Mouse (Mus musculus): ENCODE data around the gene Bhlhe41. TPM values are rescaled to one million over a fixed set of nuclear protein-coding genes. Genes with fewer than 3 reads are reported as not detected.

The Bhlhe41 gene
- 6.6 and 6.8 TPM in 2 replicates for polyA plus RNA-seq (2015; fragmentation: Nextera tagmentation; extraction: Ambion mirVana)

DNA sequence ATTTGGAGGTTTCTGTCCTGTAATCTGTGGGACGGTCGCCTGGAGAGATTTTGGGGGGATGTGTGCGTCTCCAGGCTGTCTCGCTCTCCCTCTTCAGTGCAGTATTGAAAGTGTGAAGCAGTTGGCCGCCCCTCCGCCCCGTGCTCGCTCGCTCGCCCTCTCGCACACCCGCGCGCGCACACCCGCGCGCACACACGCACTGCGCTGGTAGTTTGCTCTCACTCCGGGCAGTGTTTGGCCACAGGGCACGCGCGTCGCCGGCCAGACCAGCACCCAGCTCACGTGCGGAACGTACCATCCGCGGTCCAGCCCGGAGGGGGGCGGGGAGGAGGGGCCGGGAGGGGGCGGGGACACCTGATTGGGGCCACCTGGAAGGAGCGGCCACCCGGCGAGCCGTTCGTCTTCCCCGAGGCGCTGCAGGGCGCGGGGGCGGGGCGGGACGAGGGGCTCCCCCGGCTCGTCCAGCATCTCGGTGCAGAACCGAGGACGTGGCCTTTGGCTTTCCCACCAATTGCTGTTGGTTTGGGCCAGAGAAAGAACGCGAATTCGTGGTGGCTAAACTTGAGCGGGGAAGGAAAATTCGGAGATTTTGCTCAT is at the start of gene Bhlhe41:
Bhlhe41 (minus strand) TSS at position 270 of the 597 bp plus-strand sequence.
- H3K4me2 ChIP-seq: peak within 1 kb of the TSS; percentile 95
- no peaks in the 10 kb centered on the region for H3K9me3 ChIP-seq
- ATAC-seq (ENCODE audit: low FRiP score, low read depth): peak; percentile 81
- no peaks in the 10 kb centered on the region for H3K36me3 ChIP-seq
- peaks cover 39% of the 10 kb centered on the region for H3K4me1 ChIP-seq (replicated peaks)
- WGBS: under 1% methylated on average over 50 of the region's 57 CpGs
- peak within 1 kb of the TSS; percentile 69 for H3K27ac ChIP-seq (replicated peaks)
- H3K27me3 ChIP-seq: peaks cover 10% of the 10 kb centered on the region; the same call in 1 of the 2 replicates
- H3K4me3 ChIP-seq: peak within 1 kb of the TSS; percentile 61
- H3K9ac ChIP-seq: peak within 1 kb of the TSS; percentile 56

DNA sequence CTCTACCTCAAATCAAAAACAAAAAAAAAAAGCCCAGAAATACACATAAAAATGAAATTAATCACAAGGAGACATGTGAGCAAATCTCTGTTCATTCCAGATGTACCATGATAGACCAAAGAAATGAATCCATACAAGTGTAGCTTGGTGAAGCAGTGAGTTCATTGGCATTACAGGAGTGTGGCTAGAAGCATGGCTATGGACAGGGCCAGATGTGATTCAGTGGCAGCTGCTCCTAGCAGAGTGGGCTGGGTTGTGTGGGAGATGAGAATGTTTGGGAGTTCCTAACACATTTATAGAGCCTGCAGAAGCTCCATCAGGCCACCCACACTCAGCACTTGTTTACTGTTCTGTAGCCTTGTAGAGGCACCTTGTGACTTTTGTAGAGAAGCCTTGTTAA is 46.9 kb upstream of the Bhlhe41 start:
- Histone ChIP-seq H3K36me3 (no peaks in the 10 kb centered on the region), H3K4me3 (no peak overlapping the region)
- no peak for ATAC-seq (ENCODE audit: low FRiP score, low read depth)

DNA sequence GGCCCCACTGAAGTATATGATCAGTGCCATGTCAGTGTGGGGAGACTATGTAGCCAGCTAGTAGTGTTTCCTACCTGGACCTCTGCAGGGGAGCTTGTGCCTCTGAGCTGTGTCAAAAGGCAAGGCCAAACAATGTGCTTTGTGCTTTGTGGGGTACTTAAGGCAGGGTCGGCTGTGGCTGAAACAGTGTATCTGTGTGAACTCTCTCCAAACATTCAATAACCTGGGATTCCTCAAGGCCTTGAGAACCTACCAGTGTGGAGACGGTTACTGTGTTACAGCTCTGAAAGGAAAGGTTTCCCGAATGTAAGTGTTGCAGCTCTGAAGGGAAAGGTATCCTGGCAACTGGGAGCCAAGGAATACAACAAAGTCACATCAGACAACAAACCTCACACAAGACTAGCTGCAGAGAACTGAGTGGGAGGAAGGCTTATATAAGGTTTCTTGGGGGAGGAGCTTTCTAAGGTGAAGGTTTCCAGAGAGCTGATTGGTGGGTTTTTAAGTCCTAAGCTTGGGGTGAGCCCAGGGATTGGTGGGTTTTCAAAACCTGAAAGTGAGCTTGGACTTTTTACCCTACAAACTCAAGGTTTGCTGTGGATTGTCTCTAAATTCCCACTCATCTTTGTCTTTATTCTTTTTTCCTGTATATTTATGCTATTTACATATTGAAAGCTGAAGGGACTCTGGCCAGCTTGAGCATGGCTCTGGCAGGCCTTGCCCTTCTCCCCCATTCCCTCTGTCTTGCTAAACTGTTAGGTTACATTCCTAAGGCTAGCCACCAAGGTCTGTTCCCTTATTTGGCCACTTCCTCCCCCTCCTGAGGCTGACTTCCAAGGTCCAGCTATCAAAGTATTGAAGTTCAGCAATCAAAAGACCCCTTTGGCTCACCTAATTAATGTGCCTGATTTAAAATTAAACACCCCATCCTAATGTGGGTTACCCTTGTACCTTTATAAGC is 45.4 kb upstream of the Bhlhe41 start:
- H3K4me3 ChIP-seq: no peak overlapping the region
- H3K9ac ChIP-seq: no peak overlapping the region
- H3K4me1 ChIP-seq (replicated peaks): no peaks in the 10 kb centered on the region
- H3K4me2 ChIP-seq: no peak overlapping the region
- WGBS: 61% methylated on average over 3 of the region's 3 CpGs
- H3K27ac ChIP-seq (replicated peaks): no peak overlapping the region
- H3K9me3 ChIP-seq: no peaks in the 10 kb centered on the region
- H3K36me3 ChIP-seq: no peaks in the 10 kb centered on the region
- ATAC-seq (ENCODE audit: low FRiP score, low read depth): no peak
- H3K27me3 ChIP-seq: no peaks in the 10 kb centered on the region

More for the DNA sequence above, 46.9 kb upstream of the Bhlhe41 start:
- no peak overlapping the region for H3K4me2 ChIP-seq
- H3K27ac ChIP-seq (replicated peaks): no peak overlapping the region
- no peaks in the 10 kb centered on the region for H3K4me1 ChIP-seq (replicated peaks)
- H3K9me3 ChIP-seq: no peaks in the 10 kb centered on the region
- no peaks in the 10 kb centered on the region for H3K27me3 ChIP-seq
- H3K9ac ChIP-seq: no peak overlapping the region

DNA sequence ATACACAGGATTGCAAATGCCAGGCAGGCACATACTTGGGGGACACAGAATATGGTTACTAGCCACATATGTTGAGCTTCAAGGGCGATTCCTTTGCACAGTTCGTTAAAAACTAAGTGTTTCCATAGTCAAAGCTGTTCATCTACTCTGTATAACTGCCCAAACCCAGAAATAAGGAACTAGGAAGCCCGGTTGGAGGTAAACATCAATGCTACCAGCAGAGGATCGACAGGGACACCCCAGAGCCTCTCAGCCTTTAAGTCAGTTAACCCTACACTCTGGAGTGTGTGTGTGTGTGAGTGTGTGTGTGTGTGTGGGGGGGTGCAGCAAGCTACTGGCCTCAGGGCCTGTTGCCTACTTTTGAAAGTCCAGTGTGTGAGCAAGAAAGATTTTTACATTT is 44.6 kb upstream of the Bhlhe41 start:
- H3K4me1 ChIP-seq (replicated peaks): no peaks in the 10 kb centered on the region
- no peak overlapping the region for H3K9ac ChIP-seq
- no peak overlapping the region for H3K27ac ChIP-seq (replicated peaks)
- 76% methylated on average over 4 of the region's 4 CpGs for WGBS
- no peak overlapping the region for H3K4me2 ChIP-seq
- no peaks in the 10 kb centered on the region for H3K36me3 ChIP-seq
- ATAC-seq (ENCODE audit: low FRiP score, low read depth): no peak
- no peaks in the 10 kb centered on the region for H3K9me3 ChIP-seq
- no peaks in the 10 kb centered on the region for H3K27me3 ChIP-seq
- no peak overlapping the region for H3K4me3 ChIP-seq

DNA sequence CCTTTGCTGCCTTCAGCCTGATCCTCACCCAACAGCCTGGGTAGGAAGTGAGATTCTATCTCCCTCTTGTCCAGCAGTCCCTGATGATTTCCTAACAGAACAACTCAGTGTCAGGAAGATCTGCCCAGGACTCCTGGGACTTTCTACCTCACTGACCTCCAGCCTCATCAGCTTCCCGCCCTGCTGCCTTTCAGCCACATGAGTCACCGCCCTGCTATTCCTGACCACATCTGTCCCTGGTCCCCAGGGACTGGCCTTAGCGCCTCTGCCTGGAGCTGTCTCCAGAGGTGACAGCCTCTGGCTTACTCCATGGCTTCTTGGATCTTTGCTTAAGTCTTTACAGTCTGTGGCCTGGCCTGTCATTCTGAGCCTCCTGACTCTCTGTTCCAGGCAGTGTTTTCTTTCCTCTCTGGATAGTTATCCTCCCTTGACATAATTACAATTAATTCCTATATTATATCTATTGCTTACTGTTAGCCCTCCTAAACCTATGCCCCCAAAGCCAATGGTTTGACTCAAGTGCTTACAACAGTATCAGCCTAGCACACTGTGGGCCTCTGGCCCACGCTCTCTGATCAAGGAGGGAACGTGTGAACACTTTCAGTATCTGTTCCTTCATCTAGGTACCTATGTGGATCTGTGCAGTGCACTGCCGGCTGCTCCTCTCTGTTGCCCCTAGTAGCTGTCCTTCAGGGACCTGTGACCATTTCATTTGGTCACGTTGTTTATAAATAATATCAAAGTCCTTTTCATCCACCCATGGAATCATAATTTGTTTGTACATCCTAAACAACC is 40.9 kb upstream of the Bhlhe41 start:
- ATAC-seq (ENCODE audit: low FRiP score, low read depth): no peak
- H3K36me3 ChIP-seq: no peaks in the 10 kb centered on the region
- no peaks in the 10 kb centered on the region for H3K27me3 ChIP-seq
- no peak overlapping the region for H3K4me3 ChIP-seq
- no peak overlapping the region for H3K9ac ChIP-seq
- H3K9me3 ChIP-seq: no peaks in the 10 kb centered on the region
- no peak overlapping the region for H3K4me2 ChIP-seq
- WGBS: 74% methylated on average over 7 of the region's 7 CpGs
- H3K27ac ChIP-seq (replicated peaks): no peak overlapping the region
- H3K4me1 ChIP-seq (replicated peaks): no peaks in the 10 kb centered on the region

DNA sequence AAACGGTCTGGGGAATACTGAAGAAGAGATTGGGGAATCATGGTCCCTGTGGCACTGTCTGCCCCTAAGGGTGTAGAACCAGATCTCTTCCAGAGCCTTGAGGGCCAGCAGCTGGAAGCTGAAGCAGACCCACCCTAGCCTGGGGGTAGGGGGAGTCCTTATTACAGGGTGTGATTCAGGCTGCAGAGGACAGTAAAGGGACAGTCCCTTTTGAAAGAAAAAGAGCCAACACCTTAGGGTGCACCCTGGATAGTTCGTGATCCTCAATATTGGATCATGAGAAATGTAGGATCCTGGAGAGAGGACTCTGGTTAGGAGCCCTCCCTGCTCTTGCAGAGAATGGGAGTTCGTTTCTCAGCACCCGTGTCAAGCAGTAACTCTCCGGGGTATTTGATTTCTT is 39.3 kb upstream of the Bhlhe41 start:
- 80% methylated on average over 5 of the region's 5 CpGs for WGBS

DNA sequence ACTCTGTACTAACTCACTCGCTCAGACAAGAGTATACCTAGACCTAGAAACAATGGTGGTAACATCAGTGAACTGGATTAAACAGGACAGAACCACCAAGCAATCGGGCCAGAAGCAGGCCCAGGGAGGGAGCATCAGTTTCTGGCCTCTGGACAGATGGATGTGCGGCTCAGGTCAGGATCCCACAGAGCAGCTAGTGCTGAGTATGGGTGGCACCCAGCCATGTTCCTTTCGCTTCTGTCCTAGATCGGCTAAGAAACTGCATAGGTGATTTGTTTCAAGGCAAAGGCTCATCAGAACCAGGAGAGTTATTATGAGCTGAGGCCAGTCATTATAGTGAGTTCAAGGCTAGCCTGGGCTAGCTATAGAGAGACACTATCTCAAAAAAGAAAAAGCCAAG is 38.8 kb upstream of the Bhlhe41 start:
- WGBS: 89% methylated on average over 5 of the region's 5 CpGs
- no peaks in the 10 kb centered on the region for H3K36me3 ChIP-seq

More for the DNA sequence above, 39.3 kb upstream of the Bhlhe41 start:
- Histone ChIP-seq H3K27ac (replicated peaks) (no peak overlapping the region), H3K9ac (no peak overlapping the region), H3K4me1 (replicated peaks) (no peaks in the 10 kb centered on the region), H3K27me3 (no peaks in the 10 kb centered on the region), H3K4me3 (no peak overlapping the region), H3K4me2 (no peak overlapping the region), H3K36me3 (no peaks in the 10 kb centered on the region), H3K9me3 (no peaks in the 10 kb centered on the region)
- no peak for ATAC-seq (ENCODE audit: low FRiP score, low read depth)

DNA sequence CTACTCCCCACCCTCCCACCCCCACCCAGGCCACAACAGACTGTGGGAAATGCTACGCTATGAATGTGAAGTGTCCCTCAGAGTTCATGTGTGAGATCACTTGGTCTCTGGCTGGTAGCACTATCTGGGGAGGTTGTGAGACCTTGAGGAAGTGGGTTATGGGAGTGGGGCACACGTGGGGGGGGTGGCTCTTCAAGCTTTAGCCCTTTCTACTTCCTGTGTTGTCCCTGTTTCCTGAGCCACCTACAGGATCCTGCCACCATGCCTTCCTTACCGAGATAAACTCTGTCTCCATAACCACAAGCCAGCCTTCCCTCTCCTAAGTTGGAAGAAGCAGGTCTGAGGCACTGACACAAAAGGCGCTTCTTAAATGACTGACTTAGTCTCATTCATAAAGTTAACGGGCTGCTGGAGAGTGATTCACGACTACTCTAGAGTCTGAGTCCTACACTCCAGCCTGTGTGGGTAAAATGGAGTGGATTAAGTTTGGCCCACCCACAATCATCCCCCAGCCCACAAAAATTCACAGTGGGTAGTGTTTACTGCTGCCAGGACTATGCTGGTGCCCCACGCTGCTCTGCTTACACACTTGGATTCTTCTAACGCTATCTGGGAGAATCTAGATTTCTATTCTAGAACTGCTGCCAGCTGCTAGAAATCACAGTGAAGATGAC is 29.4 kb upstream of the Bhlhe41 start:
- no peak overlapping the region for H3K27ac ChIP-seq (replicated peaks)
- H3K4me2 ChIP-seq: no peak overlapping the region
- H3K4me3 ChIP-seq: no peak overlapping the region
- ATAC-seq (ENCODE audit: low FRiP score, low read depth): no peak
- H3K27me3 ChIP-seq: no peaks in the 10 kb centered on the region
- H3K4me1 ChIP-seq (replicated peaks): no peaks in the 10 kb centered on the region
- no peaks in the 10 kb centered on the region for H3K9me3 ChIP-seq
- H3K9ac ChIP-seq: no peak overlapping the region
- WGBS: 70% methylated on average over 8 of the region's 8 CpGs
- H3K36me3 ChIP-seq: no peaks in the 10 kb centered on the region

More for the DNA sequence above, 38.8 kb upstream of the Bhlhe41 start:
- H3K9me3 ChIP-seq: no peaks in the 10 kb centered on the region
- no peaks in the 10 kb centered on the region for H3K4me1 ChIP-seq (replicated peaks)
- no peak overlapping the region for H3K4me2 ChIP-seq
- no peak for ATAC-seq (ENCODE audit: low FRiP score, low read depth)
- H3K27ac ChIP-seq (replicated peaks): no peak overlapping the region
- no peak overlapping the region for H3K9ac ChIP-seq
- H3K27me3 ChIP-seq: no peaks in the 10 kb centered on the region
- no peak overlapping the region for H3K4me3 ChIP-seq

DNA sequence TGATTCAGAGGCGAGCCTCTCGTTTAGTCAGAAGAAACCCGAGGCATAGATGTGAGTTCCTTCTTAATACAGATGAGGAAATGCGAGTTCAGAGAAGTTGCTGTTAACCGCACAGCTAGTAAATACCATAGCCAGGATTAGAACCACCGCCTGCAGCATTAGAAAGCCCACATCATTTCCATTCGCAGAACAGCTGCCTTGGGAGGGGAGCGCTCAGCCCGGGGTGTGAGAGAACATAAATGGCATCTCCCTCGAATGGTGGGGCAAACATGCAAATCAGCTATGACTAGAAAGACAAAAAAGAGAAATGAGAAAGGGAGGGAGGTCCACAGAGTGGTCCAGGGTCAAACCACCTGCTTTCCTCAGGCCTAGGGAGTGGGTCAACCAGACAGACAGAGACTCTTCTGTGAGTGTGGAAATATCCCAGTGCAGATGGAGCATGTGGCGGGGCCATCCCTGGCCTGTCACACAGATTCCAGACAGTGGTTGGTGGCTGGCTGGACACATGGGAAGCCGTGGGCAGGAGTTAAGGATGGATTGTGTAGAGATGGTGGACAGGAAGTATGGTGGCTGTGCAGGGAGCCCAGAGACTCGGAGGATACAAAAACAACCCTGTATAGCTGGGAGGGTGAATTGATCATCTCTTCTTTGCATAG is 28.1 kb upstream of the Bhlhe41 start:
- WGBS: 85% methylated on average over 13 of the region's 13 CpGs
- no peaks in the 10 kb centered on the region for H3K4me1 ChIP-seq (replicated peaks)
- no peak overlapping the region for H3K9ac ChIP-seq
- H3K36me3 ChIP-seq: no peaks in the 10 kb centered on the region
- no peaks in the 10 kb centered on the region for H3K27me3 ChIP-seq
- H3K27ac ChIP-seq (replicated peaks): no peak overlapping the region
- no peak for ATAC-seq (ENCODE audit: low FRiP score, low read depth)
- H3K9me3 ChIP-seq: no peaks in the 10 kb centered on the region
- no peak overlapping the region for H3K4me3 ChIP-seq
- no peak overlapping the region for H3K4me2 ChIP-seq

DNA sequence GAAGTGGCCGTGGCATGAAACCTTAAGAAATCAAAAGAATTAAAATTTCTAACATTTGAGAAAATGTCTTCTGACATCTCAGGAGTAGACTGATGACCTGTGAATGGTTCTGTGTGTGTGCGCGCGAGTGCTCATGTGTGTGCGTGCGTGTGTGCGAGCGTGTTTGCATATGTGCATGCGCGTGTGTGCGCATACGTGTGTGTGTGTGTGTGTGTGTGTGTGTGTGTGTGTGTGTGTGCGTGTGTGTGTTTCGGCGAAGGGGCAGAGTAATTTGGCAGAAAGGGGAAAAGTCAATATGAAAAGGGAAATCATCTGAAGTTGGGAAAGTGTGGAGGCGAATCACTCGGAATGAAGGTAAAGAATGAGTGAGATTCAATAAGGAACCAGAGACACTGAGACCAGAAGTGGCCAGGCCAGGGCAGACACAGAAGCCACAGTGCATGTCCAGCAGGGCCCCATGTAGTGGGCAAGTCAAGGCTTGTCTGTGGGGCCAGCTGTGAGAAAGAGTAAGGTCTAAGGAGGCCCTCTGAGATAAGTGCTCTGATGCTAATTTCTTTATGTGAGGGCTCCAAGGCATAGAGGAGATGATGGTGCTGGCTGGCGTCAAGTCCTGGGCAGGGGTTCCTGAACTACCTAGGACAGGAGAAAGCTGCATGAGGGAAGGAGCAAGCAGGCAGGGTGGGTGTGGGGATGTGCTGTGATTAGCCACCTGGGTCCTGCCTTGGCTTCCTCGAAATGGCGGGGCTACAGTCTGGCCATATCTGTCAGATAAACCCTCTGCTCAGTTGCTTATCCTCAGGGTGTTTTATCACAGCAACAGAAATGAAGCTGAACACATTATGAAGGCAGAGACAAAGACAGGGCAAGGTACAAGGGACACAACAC is 27.3 kb upstream of the Bhlhe41 start:
- no peaks in the 10 kb centered on the region for H3K4me1 ChIP-seq (replicated peaks)
- WGBS: 93% methylated on average over 20 of the region's 20 CpGs
- no peaks in the 10 kb centered on the region for H3K9me3 ChIP-seq
- no peaks in the 10 kb centered on the region for H3K36me3 ChIP-seq
- no peak overlapping the region for H3K4me3 ChIP-seq
- no peak for ATAC-seq (ENCODE audit: low FRiP score, low read depth)
- H3K4me2 ChIP-seq: no peak overlapping the region
- H3K27ac ChIP-seq (replicated peaks): no peak overlapping the region
- H3K9ac ChIP-seq: no peak overlapping the region
- H3K27me3 ChIP-seq: no peaks in the 10 kb centered on the region

All from hindbrain, embryonic 15.5 days (tissue).